Mouse (Mus musculus) embryonic facial prominence, embryonic 11.5 days (tissue): ENCODE data around the gene Tmem63c. TPM values are rescaled to one million over a fixed set of nuclear protein-coding genes. Genes with fewer than 3 reads are reported as not detected.

Experiments
- ATAC-seq: fragments of 200-750 bp; cut with Nextera tagmentation; replicated peaks from 2 replicates; pipeline ENCODE4 v1.8.0; 2017; ENCODE audit warnings: low read depth; ENCODE audit not compliant: insufficient number of reproducible peaks, low FRiP score, low TSS enrichment
- DNase-seq: peaks from one replicate; pipeline ENCODE4 v3.0.0-alpha.2; 2015; ENCODE audit warnings: low spot score
- H3K27ac ChIP-seq: fragments of 300-500 bp; sonication (generic); replicated peaks from 2 replicates; pipeline ENCODE4 v1.5.1; 2014; ENCODE audit warnings: mild to moderate bottlenecking, low read depth, low read length, control low read depth
- H3K27me3 ChIP-seq: fragments of 300-500 bp; sonication (generic); 2 replicates; pipeline ENCODE4 v1.6.1; 2014; ENCODE audit warnings: mild to moderate bottlenecking, low read length, moderate library complexity, mixed read lengths; ENCODE audit not compliant: control insufficient read depth, insufficient read depth
- H3K36me3 ChIP-seq: fragments of 300-500 bp; sonication (generic); replicated peaks from 2 replicates; pipeline ENCODE4 v1.6.1; 2014; ENCODE audit warnings: low read depth, mild to moderate bottlenecking, low read length, moderate library complexity, mixed read lengths; ENCODE audit not compliant: control insufficient read depth, insufficient read depth
- H3K4me1 ChIP-seq: fragments of 300-500 bp; sonication (generic); 2 replicates; pipeline ENCODE4 v1.6.1; 2014; ENCODE audit warnings: low read length, mixed read lengths; ENCODE audit not compliant: control insufficient read depth, insufficient read depth
- H3K4me2 ChIP-seq: fragments of 300-500 bp; sonication (generic); 2 replicates; pipeline ENCODE4 v1.6.1; 2014; ENCODE audit warnings: low read depth, mild to moderate bottlenecking, control low read depth, low read length, moderate library complexity
- H3K4me3 ChIP-seq: fragments of 300-500 bp; sonication (generic); 2 replicates; pipeline ENCODE4 v1.5.1; 2014; ENCODE audit warnings: low read depth, low read length, control low read depth
- H3K9ac ChIP-seq: fragments of 300-500 bp; sonication (generic); replicated peaks from 2 replicates; pipeline ENCODE4 v1.6.1; 2014; ENCODE audit warnings: mild to moderate bottlenecking, control low read depth, low read length
- H3K9me3 ChIP-seq: fragments of 300-500 bp; sonication (generic); replicated peaks from 2 replicates; pipeline ENCODE4 v1.6.1; 2016; ENCODE audit warnings: mild to moderate bottlenecking, low read length, inconsistent platforms, mixed read lengths; ENCODE audit not compliant: control insufficient read depth
- WGBS: fragments of 180-500 bp; shearing (Covaris S2); extraction: QIAGEN DNeasy Blood & Tissue Kit; methylation state at CpG from one replicate; pipeline ENCODE4 v1.1.7; 2014; 5-methylcytosine and 5-hydroxymethylcytosine counted together
- polyA plus RNA-seq: library from polyadenylated mRNA; unstranded; fragments of >200 nt; fragmentation: Nextera tagmentation; extraction: Ambion mirVana; gene quantifications from 2 replicates; pipeline ENCODE4 v1.2.1, GENCODE M21; 2014

The Tmem63c gene
- 0.14 and 0.18 TPM in 2 replicates for polyA plus RNA-seq

GRCm38 (mm10) chr12:87021040-87021439 is at the start of gene Tmem63c:
Gene Tmem63c (plus strand): TSS chr12:87021340.
- 75% methylated on average over 6 of the region's 6 CpGs for WGBS
- H3K27me3 ChIP-seq, result no peaks in the 10 kb centered on the region; the same call in 1 of the 2 replicates
- H3K36me3 ChIP-seq, result no peaks in the 10 kb centered on the region
- DNase-seq (no peak), ATAC-seq (no peak)
- no peak within 1 kb of the TSS for H3K4me2 ChIP-seq
- H3K27ac ChIP-seq, result no peak within 1 kb of the TSS
- H3K9me3 ChIP-seq, result no peaks in the 10 kb centered on the region
- no peak within 1 kb of the TSS for H3K9ac ChIP-seq
- H3K4me3 ChIP-seq, result no peak within 1 kb of the TSS
- H3K4me1 ChIP-seq, result no peaks in the 10 kb centered on the region

GRCm38 (mm10) chr12:86973216-86973615 is 47.9 kb upstream of the Tmem63c start:
- Histone ChIP-seq H3K9me3 (no peaks in the 10 kb centered on the region), H3K4me1 (no peaks in the 10 kb centered on the region; the same call in 1 of the 2 replicates), H3K4me2 (no peak overlapping the region), H3K4me3 (no peak overlapping the region), H3K27ac (no peak overlapping the region), H3K36me3 (no peaks in the 10 kb centered on the region), H3K27me3 (peaks cover 2% of the 10 kb centered on the region; the same call in 1 of the 2 replicates), H3K9ac (no peak overlapping the region)
- DNase-seq (no peak), ATAC-seq (no peak)
- WGBS, result 75% methylated on average over 7 of the region's 7 CpGs

- WGBS, result 30% methylated on average over 8 of the region's 8 CpGs
- no peaks in the 10 kb centered on the region for H3K9me3 ChIP-seq
- H3K4me1 ChIP-seq, result no peaks in the 10 kb centered on the region; the same call in 1 of the 2 replicates
- H3K27ac ChIP-seq, result no peak overlapping the region
- H3K9ac ChIP-seq, result no peak overlapping the region
- peaks cover 2% of the 10 kb centered on the region; the same call in 1 of the 2 replicates for H3K27me3 ChIP-seq
- ATAC-seq (no peak), DNase-seq (no peak)
- no peaks in the 10 kb centered on the region for H3K36me3 ChIP-seq
- no peak overlapping the region for H3K4me2 ChIP-seq
- H3K4me3 ChIP-seq, result no peak overlapping the region
These were observed 47.4 kb upstream of the Tmem63c start for GRCm38 (mm10) chr12:86973706-86974105.

GRCm38 (mm10) chr12:86974387-86975288 is 46.5 kb upstream of the Tmem63c start:
- 6% methylated on average over 40 of the region's 40 CpGs for WGBS
- H3K27ac ChIP-seq, result no peak overlapping the region

GRCm38 (mm10) chr12:86975761-86976160 is 45.4 kb upstream of the Tmem63c start:
- Histone ChIP-seq H3K36me3 (no peaks in the 10 kb centered on the region), H3K4me1 (no peaks in the 10 kb centered on the region; the same call in 1 of the 2 replicates), H3K4me3 (no peak overlapping the region), H3K9ac (no peak overlapping the region), H3K9me3 (no peaks in the 10 kb centered on the region), H3K4me2 (no peak overlapping the region), H3K27me3 (peaks cover 2% of the 10 kb centered on the region; the same call in 1 of the 2 replicates), H3K27ac (no peak overlapping the region)
- WGBS, result 43% methylated on average over 10 of the region's 10 CpGs
- no peak for DNase-seq
- ATAC-seq, result no peak

More at GRCm38 (mm10) chr12:86974387-86975288, 46.5 kb upstream of the Tmem63c start:
- Histone ChIP-seq H3K27me3 (peaks cover 2% of the 10 kb centered on the region; the same call in 1 of the 2 replicates), H3K36me3 (no peaks in the 10 kb centered on the region), H3K4me2 (peak overlapping the region; percentile 52), H3K9ac (peak overlapping the region; percentile 34), H3K9me3 (no peaks in the 10 kb centered on the region), H3K4me1 (no peaks in the 10 kb centered on the region; the same call in 1 of the 2 replicates), H3K4me3 (peak overlapping the region; percentile 26; the same call in 1 of the 2 replicates)
- DNase-seq (peak; percentile 64), ATAC-seq (peak; percentile 49)

GRCm38 (mm10) chr12:86976511-86977168 is 44.5 kb upstream of the Tmem63c start:
- no peaks in the 10 kb centered on the region for H3K9me3 ChIP-seq
- no peak overlapping the region for H3K4me3 ChIP-seq
- H3K27me3 ChIP-seq, result peaks cover 2% of the 10 kb centered on the region; the same call in 1 of the 2 replicates
- 60% methylated on average over 6 of the region's 6 CpGs for WGBS
- DNase-seq (no peak), ATAC-seq (no peak)
- H3K4me1 ChIP-seq, result no peaks in the 10 kb centered on the region; the same call in 1 of the 2 replicates
- H3K9ac ChIP-seq, result no peak overlapping the region
- no peak overlapping the region for H3K4me2 ChIP-seq
- H3K27ac ChIP-seq, result no peak overlapping the region
- H3K36me3 ChIP-seq, result no peaks in the 10 kb centered on the region

- H3K4me3 ChIP-seq, result no peak overlapping the region
- no peak overlapping the region for H3K4me2 ChIP-seq
- no peaks in the 10 kb centered on the region; the same call in 1 of the 2 replicates for H3K4me1 ChIP-seq
- DNase-seq, result no peak
- no peak overlapping the region for H3K27ac ChIP-seq
- H3K9me3 ChIP-seq, result no peaks in the 10 kb centered on the region
- no peak overlapping the region for H3K9ac ChIP-seq
- H3K36me3 ChIP-seq, result no peaks in the 10 kb centered on the region
- ATAC-seq, result no peak
- peaks cover 2% of the 10 kb centered on the region; the same call in 1 of the 2 replicates for H3K27me3 ChIP-seq
- 32% methylated on average over 15 of the region's 15 CpGs for WGBS
These were observed 43.3 kb upstream of the Tmem63c start for GRCm38 (mm10) chr12:86977833-86978232.
